Mouse (Mus musculus): ENCODE data around the gene Ncoa7. TPM values are rescaled to one million over a fixed set of nuclear protein-coding genes. Genes with fewer than 3 reads are reported as not detected.
A peak's percentile ranks its signal among the peaks of the same experiment; 100 is the strongest.

Ncoa7 gene
- polyA plus RNA-seq, 1 experiment from 2014 or later, result 6.4 TPM

DNA sequence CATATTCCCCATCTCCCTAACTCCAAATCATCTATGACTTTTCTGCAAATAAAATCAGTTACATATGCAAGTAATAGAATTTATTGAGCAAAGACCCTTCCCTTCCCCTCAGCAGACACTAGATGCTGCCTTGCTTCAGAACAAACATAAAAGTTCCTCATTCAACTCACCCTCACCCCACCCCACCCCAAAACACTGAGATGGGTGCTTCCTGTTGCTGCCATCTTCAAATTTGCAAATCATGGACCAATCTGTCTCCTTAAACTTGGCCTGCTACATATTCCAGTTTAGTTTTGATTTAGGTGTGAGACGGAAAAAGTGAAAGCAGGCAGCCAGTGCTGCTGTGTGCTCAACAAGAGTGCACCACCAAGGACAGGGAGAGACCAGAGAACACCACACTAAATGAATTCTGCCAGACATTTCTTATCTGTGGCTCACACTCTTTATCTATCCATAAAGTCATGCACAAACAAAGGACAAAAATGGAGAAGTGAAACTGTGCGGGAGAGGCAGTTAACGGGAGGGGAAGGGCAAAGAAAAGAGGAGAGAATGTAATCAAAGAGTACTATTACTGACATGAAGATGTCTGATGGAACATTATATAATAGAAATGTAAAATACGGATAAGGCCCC, 48.2 kb downstream of the Ncoa7 start:
- H3K27me3 ChIP-seq (ENCODE audit: control insufficient read depth, insufficient read depth, low read length), result no peaks in the 10 kb centered on the region
- H3K36me3 ChIP-seq (ENCODE audit: control insufficient read depth, insufficient read depth, low read length), result no peaks in the 10 kb centered on the region
- no peak overlapping the region for H3K4me2 ChIP-seq
- H3K27ac ChIP-seq (ENCODE audit: low read depth, low read length), result no peak overlapping the region
- no peak overlapping the region for H3K4me3 ChIP-seq (ENCODE audit: low read depth, low read length)
- H3K9me3 ChIP-seq (ENCODE audit: control insufficient read depth, low read length), result no peaks in the 10 kb centered on the region
- H3K4me1 ChIP-seq (ENCODE audit: control insufficient read depth, insufficient read depth, low read length), result no peaks in the 10 kb centered on the region
- ATAC-seq (ENCODE audit: low FRiP score), result no peak
- 73% methylated on average over 4 of the region's 4 CpGs for WGBS
- DNase-seq (ENCODE audit: low spot score, missing footprints), result peak; percentile 51
- no peak overlapping the region for H3K9ac ChIP-seq (ENCODE audit: low read length)

DNA sequence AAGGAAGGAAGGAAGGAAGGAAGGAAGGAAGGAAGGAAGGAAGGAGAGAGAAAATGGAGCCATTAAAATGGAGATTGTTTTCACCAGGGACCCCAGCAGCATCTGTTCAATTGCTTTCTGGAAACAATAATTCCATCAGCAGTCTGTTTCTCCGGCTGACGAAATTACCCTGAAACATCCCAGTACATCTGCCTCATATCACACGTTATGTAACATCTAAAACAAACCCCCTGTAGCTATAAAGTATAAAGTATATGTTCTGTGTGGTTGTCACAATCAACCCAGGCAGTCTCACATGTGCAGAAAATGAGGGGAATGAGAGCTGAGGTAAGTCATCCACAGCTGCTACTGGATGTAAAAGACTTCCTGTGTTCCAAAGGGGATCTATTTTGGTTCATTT, 49.0 kb downstream of the Ncoa7 start:
- no peak for ATAC-seq (ENCODE audit: low FRiP score)
- H3K27me3 ChIP-seq (ENCODE audit: control insufficient read depth, insufficient read depth, low read length), result no peaks in the 10 kb centered on the region
- 83% methylated on average over 3 of the region's 3 CpGs for WGBS

DNA sequence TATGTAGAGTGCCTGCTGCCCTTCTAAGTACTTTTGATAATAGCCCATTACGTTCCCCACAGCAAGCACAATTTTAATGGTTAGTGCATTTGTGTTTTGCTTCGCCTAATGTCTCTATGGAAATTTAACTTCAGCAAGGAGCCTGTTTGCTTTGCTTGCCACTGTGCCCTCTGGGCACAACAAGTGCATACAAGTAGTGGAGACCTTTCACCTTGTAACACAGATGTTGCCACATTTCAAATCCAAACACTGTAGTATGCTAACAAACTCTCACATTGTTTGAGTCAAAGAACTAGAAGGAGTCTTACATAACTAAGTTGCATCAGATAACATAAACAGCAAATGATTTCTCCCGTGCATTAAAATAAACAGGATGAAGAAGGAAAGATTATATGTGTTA, 50.6 kb downstream of the Ncoa7 start:
- WGBS, result 87% methylated on average over 3 of the region's 3 CpGs
- DNase-seq (ENCODE audit: low spot score, missing footprints), result no peak
- Histone ChIP-seq H3K36me3 (ENCODE audit: control insufficient read depth, insufficient read depth, low read length) (no peaks in the 10 kb centered on the region), H3K27ac (ENCODE audit: low read depth, low read length) (no peak overlapping the region), H3K4me2 (no peak overlapping the region), H3K4me1 (ENCODE audit: control insufficient read depth, insufficient read depth, low read length) (no peaks in the 10 kb centered on the region), H3K4me3 (ENCODE audit: low read depth, low read length) (no peak overlapping the region), H3K9me3 (ENCODE audit: control insufficient read depth, low read length) (no peaks in the 10 kb centered on the region), H3K27me3 (ENCODE audit: control insufficient read depth, insufficient read depth, low read length) (no peaks in the 10 kb centered on the region), H3K9ac (ENCODE audit: low read length) (no peak overlapping the region)
- no peak for ATAC-seq (ENCODE audit: low FRiP score)

More for the DNA sequence above, 49.0 kb downstream of the Ncoa7 start:
- H3K4me3 ChIP-seq (ENCODE audit: low read depth, low read length), result no peak overlapping the region
- DNase-seq (ENCODE audit: low spot score, missing footprints), result peak; percentile 19
- H3K27ac ChIP-seq (ENCODE audit: low read depth, low read length), result no peak overlapping the region
- H3K4me2 ChIP-seq, result no peak overlapping the region
- no peaks in the 10 kb centered on the region for H3K4me1 ChIP-seq (ENCODE audit: control insufficient read depth, insufficient read depth, low read length)
- H3K9ac ChIP-seq (ENCODE audit: low read length), result no peak overlapping the region
- no peaks in the 10 kb centered on the region for H3K9me3 ChIP-seq (ENCODE audit: control insufficient read depth, low read length)
- no peaks in the 10 kb centered on the region for H3K36me3 ChIP-seq (ENCODE audit: control insufficient read depth, insufficient read depth, low read length)

DNA sequence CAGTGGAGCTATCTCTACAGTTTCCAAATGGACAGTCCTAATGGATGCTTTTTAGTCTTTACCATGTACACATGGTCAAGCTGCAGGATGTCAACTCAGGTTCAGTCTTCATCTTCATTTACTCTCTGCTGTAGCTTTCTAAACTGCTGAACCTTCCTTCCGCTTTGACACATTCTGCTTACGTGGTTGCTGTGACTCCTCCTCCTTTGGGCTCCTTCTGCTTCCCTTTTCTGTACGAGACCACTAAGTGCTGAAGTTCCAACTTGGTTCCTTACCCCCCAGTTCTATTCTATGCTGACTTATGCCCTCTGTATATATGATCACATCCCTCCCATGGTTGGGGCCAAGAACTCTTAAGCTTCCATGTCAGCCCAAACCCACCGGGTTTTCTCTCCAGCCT, 51.5 kb downstream of the Ncoa7 start:
- Histone ChIP-seq H3K4me3 (ENCODE audit: low read depth, low read length) (no peak overlapping the region), H3K4me1 (ENCODE audit: control insufficient read depth, insufficient read depth, low read length) (no peaks in the 10 kb centered on the region), H3K9ac (ENCODE audit: low read length) (no peak overlapping the region), H3K9me3 (ENCODE audit: control insufficient read depth, low read length) (no peaks in the 10 kb centered on the region), H3K27ac (ENCODE audit: low read depth, low read length) (no peak overlapping the region), H3K27me3 (ENCODE audit: control insufficient read depth, insufficient read depth, low read length) (no peaks in the 10 kb centered on the region), H3K4me2 (no peak overlapping the region), H3K36me3 (ENCODE audit: control insufficient read depth, insufficient read depth, low read length) (no peaks in the 10 kb centered on the region)
- DNase-seq (ENCODE audit: low spot score, missing footprints) (no peak), ATAC-seq (ENCODE audit: low FRiP score) (no peak)
- WGBS, result 88% methylated on average over 4 of the region's 4 CpGs

DNA sequence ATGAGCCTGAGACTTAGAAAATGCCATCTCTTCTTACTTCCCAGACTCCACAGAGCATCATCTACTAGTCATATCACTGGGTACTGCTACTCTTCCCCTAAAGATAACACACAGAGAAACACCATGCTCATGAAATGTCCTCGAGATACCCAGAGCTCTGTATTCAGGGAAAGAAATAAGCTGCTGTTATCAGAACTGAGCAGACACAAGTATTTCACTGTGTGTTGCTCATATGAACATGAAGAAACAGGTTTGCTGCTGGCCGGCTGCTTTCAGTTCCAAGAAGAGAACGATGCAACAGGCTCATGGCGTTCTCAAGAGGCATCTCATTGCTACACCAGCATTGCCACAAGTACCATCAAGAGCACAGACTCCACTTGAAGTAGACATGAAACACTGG, 53.3 kb downstream of the Ncoa7 start:
- H3K4me1 ChIP-seq (ENCODE audit: control insufficient read depth, insufficient read depth, low read length), result no peaks in the 10 kb centered on the region
- no peak overlapping the region for H3K4me2 ChIP-seq
- H3K36me3 ChIP-seq (ENCODE audit: control insufficient read depth, insufficient read depth, low read length), result no peaks in the 10 kb centered on the region
- no peak overlapping the region for H3K4me3 ChIP-seq (ENCODE audit: low read depth, low read length)
- 85% methylated on average over 4 of the region's 4 CpGs for WGBS
- DNase-seq (ENCODE audit: low spot score, missing footprints), result no peak
- H3K27ac ChIP-seq (ENCODE audit: low read depth, low read length), result no peak overlapping the region
- no peaks in the 10 kb centered on the region for H3K27me3 ChIP-seq (ENCODE audit: control insufficient read depth, insufficient read depth, low read length)
- H3K9ac ChIP-seq (ENCODE audit: low read length), result no peak overlapping the region
- no peak for ATAC-seq (ENCODE audit: low FRiP score)
- H3K9me3 ChIP-seq (ENCODE audit: control insufficient read depth, low read length), result no peaks in the 10 kb centered on the region

DNA sequence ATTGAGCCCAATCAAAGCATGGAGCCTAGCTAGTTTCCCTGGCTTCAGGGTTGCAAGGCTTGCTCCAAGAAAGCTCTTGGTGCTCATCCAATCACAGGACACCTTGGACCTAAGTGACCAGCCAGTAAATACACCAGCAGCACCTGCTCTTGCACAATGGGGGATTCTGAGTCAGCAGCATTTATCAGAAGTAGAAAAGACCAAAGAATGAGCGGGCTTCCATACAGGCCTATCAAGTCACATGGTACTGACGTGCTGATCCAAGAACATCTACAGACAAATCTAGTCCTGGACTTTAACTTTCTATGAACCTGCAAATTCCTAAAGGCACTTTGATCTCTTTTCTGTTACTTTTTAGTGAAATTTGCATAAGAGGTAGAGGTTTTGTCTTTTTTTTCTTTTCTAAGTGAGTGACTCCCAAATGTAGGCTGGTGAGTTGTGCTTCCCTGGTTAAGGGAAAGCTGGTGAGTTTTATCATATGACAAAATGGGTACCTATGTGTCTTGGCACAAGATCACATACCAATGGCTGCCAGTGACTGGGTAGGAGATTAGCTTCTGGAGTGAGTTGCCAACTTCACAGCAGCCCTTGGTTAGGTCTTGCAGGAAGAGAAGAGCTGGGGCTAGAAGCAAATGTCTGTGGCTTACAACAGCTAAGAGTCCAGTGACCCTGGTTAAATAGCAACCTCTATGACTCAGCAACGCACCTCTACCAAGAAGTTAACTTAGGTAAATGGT, 57.7 kb downstream of the Ncoa7 start:
- Histone ChIP-seq H3K9me3 (ENCODE audit: control insufficient read depth, low read length) (no peaks in the 10 kb centered on the region), H3K4me2 (no peak overlapping the region), H3K4me1 (ENCODE audit: control insufficient read depth, insufficient read depth, low read length) (no peaks in the 10 kb centered on the region), H3K27ac (ENCODE audit: low read depth, low read length) (no peak overlapping the region), H3K27me3 (ENCODE audit: control insufficient read depth, insufficient read depth, low read length) (no peaks in the 10 kb centered on the region), H3K36me3 (ENCODE audit: control insufficient read depth, insufficient read depth, low read length) (no peaks in the 10 kb centered on the region), H3K9ac (ENCODE audit: low read length) (no peak overlapping the region), H3K4me3 (ENCODE audit: low read depth, low read length) (no peak overlapping the region)
- ATAC-seq (ENCODE audit: low FRiP score) (no peak), DNase-seq (ENCODE audit: low spot score, missing footprints) (no peak)
- 89% methylated on average over 3 of the region's 3 CpGs for WGBS

DNA sequence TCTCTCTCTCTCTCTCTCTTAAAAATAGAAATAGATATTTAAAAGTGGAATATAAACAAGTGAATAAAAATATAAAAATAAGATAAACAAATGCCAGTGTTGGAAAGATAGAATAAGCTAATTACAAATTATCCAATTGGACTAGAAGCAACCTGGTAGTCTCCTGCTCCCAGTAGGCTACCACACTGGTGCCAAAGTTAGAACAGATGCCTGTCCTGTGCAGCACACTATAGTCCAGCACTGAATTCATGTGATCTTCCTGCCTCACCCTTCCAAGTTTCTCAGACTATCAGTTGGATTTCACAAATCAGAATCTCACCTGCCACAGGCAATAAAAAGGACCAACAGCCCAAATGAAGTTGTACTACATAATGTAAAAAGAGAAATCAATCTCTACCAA, 59.9 kb downstream of the Ncoa7 start:
- Histone ChIP-seq H3K4me2 (no peak overlapping the region), H3K27ac (ENCODE audit: low read depth, low read length) (no peak overlapping the region), H3K9me3 (ENCODE audit: control insufficient read depth, low read length) (no peaks in the 10 kb centered on the region), H3K4me1 (ENCODE audit: control insufficient read depth, insufficient read depth, low read length) (no peaks in the 10 kb centered on the region), H3K9ac (ENCODE audit: low read length) (no peak overlapping the region), H3K27me3 (ENCODE audit: control insufficient read depth, insufficient read depth, low read length) (no peaks in the 10 kb centered on the region), H3K36me3 (ENCODE audit: control insufficient read depth, insufficient read depth, low read length) (no peaks in the 10 kb centered on the region), H3K4me3 (ENCODE audit: low read depth, low read length) (no peak overlapping the region)
- no peak for DNase-seq (ENCODE audit: low spot score, missing footprints)
- no peak for ATAC-seq (ENCODE audit: low FRiP score)

DNA sequence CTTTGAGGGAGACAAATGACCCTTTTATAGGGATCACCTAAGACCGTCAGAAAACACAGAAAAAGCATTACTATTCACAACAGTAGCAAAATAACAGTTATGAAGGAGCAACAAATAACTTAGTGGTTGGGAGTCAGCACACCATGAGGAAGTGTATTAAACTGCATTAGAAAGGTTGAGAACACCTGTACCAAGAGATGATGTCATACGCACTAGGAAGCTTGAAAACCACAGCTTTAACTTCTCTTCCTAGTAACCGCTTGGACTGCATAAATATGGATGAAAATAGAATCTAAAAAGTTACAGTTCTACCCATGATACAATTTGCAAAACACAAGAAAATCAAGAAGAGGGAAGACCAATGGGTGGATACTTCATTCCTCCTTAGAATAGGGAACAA, 64.7 kb downstream of the Ncoa7 start:
- no peak overlapping the region for H3K9ac ChIP-seq (ENCODE audit: low read length)
- no peak overlapping the region for H3K4me3 ChIP-seq (ENCODE audit: low read depth, low read length)
- no peaks in the 10 kb centered on the region for H3K4me1 ChIP-seq (ENCODE audit: control insufficient read depth, insufficient read depth, low read length)
- DNase-seq (ENCODE audit: low spot score, missing footprints) (no peak), ATAC-seq (ENCODE audit: low FRiP score) (no peak)
- no peak overlapping the region for H3K4me2 ChIP-seq
- H3K27ac ChIP-seq (ENCODE audit: low read depth, low read length), result no peak overlapping the region
- H3K36me3 ChIP-seq (ENCODE audit: control insufficient read depth, insufficient read depth, low read length), result no peaks in the 10 kb centered on the region
- no peaks in the 10 kb centered on the region for H3K27me3 ChIP-seq (ENCODE audit: control insufficient read depth, insufficient read depth, low read length)
- no peaks in the 10 kb centered on the region for H3K9me3 ChIP-seq (ENCODE audit: control insufficient read depth, low read length)
- WGBS, result 95% methylated on average over 3 of the region's 3 CpGs

DNA sequence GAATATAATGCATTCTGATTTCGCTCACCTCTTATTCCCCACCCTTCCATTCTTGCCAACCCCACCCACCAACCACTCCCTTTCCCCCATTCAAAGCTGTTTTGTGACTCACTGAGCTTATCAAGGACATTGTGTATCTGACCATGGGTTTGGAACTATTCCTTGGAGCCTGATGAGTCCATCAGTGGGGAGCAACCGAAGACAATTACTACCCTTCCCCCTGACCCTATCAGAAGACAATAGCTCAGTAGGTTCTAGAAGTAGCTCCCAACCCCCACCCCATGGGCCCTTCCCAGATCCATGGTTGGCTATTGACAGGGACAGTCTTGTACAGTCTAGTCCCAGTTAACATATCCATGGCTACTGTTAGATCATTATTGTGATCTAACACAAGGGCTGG, 65.8 kb downstream of the Ncoa7 start:
- ATAC-seq (ENCODE audit: low FRiP score), result no peak
- no peaks in the 10 kb centered on the region for H3K27me3 ChIP-seq (ENCODE audit: control insufficient read depth, insufficient read depth, low read length)
- 87% methylated on average over 2 of the region's 2 CpGs for WGBS

More for the DNA sequence above, 65.8 kb downstream of the Ncoa7 start:
- Histone ChIP-seq H3K9me3 (ENCODE audit: control insufficient read depth, low read length) (no peaks in the 10 kb centered on the region), H3K27ac (ENCODE audit: low read depth, low read length) (no peak overlapping the region), H3K4me1 (ENCODE audit: control insufficient read depth, insufficient read depth, low read length) (no peaks in the 10 kb centered on the region), H3K4me3 (ENCODE audit: low read depth, low read length) (no peak overlapping the region), H3K9ac (ENCODE audit: low read length) (no peak overlapping the region), H3K36me3 (ENCODE audit: control insufficient read depth, insufficient read depth, low read length) (no peaks in the 10 kb centered on the region), H3K4me2 (no peak overlapping the region)
- no peak for DNase-seq (ENCODE audit: low spot score, missing footprints)
